Mouse (Mus musculus): ENCODE data around the gene Ube2q1. TPM values are rescaled to one million over a fixed set of nuclear protein-coding genes. Genes with fewer than 3 reads are reported as not detected.
A peak's percentile ranks its signal among the peaks of the same experiment; 100 is the strongest.

The Ube2q1 gene
- 11.0 and 12.5 TPM in 2 replicates for polyA plus RNA-seq (2015; fragmentation: Nextera tagmentation; extraction: Ambion mirVana)

- Histone ChIP-seq H3K9ac (peak within 1 kb of the TSS; percentile 99), H3K27ac (peak within 1 kb of the TSS; percentile 98), H3K4me3 (replicated peaks) (peak within 1 kb of the TSS; percentile 93), H3K4me1 (peaks cover 40% of the 10 kb centered on the region), H3K27me3 (no peaks in the 10 kb centered on the region), H3K9me3 (replicated peaks) (no peaks in the 10 kb centered on the region), H3K36me3 (peaks cover 27% of the 10 kb centered on the region), H3K4me2 (peak within 1 kb of the TSS; percentile 86)
- whole genome bisulfite sequencing, result under 1% methylated on average over 79 of the region's 90 CpGs
- ATAC-seq (replicated peaks; ENCODE audit: low FRiP score), result peak; percentile 93
Observed at GRCm38 (mm10) chr3:89772968-89773709, at the start of gene Ube2q1. Gene Ube2q1 (plus strand): TSS chr3:89773616.

- H3K4me2 ChIP-seq, result no peak overlapping the region
- peaks cover 14% of the 10 kb centered on the region for H3K4me1 ChIP-seq
- H3K9ac ChIP-seq, result no peak overlapping the region
- H3K4me3 ChIP-seq (replicated peaks), result no peak overlapping the region
- WGBS, result 24% methylated on average over 4 of the region's 4 CpGs
- no peak overlapping the region for H3K27ac ChIP-seq
- ATAC-seq (replicated peaks; ENCODE audit: low FRiP score), result no peak
- H3K9me3 ChIP-seq (replicated peaks), result no peaks in the 10 kb centered on the region
- H3K36me3 ChIP-seq, result no peaks in the 10 kb centered on the region
- H3K27me3 ChIP-seq, result no peaks in the 10 kb centered on the region
Observed at GRCm38 (mm10) chr3:89727028-89727427, 46.4 kb upstream of the Ube2q1 start.

- no peak overlapping the region for H3K27ac ChIP-seq
- 70% methylated on average over 2 of the region's 2 CpGs for WGBS
- no peak for ATAC-seq (replicated peaks; ENCODE audit: low FRiP score)
- H3K4me2 ChIP-seq, result no peak overlapping the region
- H3K4me3 ChIP-seq (replicated peaks), result no peak overlapping the region
- no peaks in the 10 kb centered on the region for H3K27me3 ChIP-seq
- no peaks in the 10 kb centered on the region for H3K36me3 ChIP-seq
- no peak overlapping the region for H3K9ac ChIP-seq
- no peaks in the 10 kb centered on the region for H3K9me3 ChIP-seq (replicated peaks)
- peaks cover 14% of the 10 kb centered on the region for H3K4me1 ChIP-seq
Observed at GRCm38 (mm10) chr3:89728848-89729247, 44.6 kb upstream of the Ube2q1 start.

GRCm38 (mm10) chr3:89730350-89731331 is 42.8 kb upstream of the Ube2q1 start:
- Histone ChIP-seq H3K4me1 (peaks cover 14% of the 10 kb centered on the region), H3K9ac (peak overlapping the region; percentile 59), H3K4me2 (peak overlapping the region; percentile 80), H3K27me3 (no peaks in the 10 kb centered on the region), H3K27ac (peak overlapping the region; percentile 83), H3K4me3 (replicated peaks) (peak overlapping the region; percentile 73), H3K9me3 (replicated peaks) (no peaks in the 10 kb centered on the region), H3K36me3 (peaks cover 5% of the 10 kb centered on the region; the same call in 1 of the 2 replicates)
- ATAC-seq (replicated peaks; ENCODE audit: low FRiP score), result peak; percentile 97
- 1% methylated on average over 32 of the region's 32 CpGs for WGBS

- Histone ChIP-seq H3K4me3 (replicated peaks) (no peak overlapping the region), H3K36me3 (peaks cover 12% of the 10 kb centered on the region; the same call in 1 of the 2 replicates), H3K4me2 (no peak overlapping the region), H3K4me1 (peaks cover 14% of the 10 kb centered on the region), H3K9ac (no peak overlapping the region), H3K27me3 (no peaks in the 10 kb centered on the region), H3K9me3 (replicated peaks) (no peaks in the 10 kb centered on the region), H3K27ac (no peak overlapping the region)
- 93% methylated on average over 4 of the region's 4 CpGs for WGBS
- ATAC-seq (replicated peaks; ENCODE audit: low FRiP score), result no peak
Observed at GRCm38 (mm10) chr3:89732091-89732490, 41.3 kb upstream of the Ube2q1 start.

- Histone ChIP-seq H3K27me3 (no peaks in the 10 kb centered on the region), H3K4me1 (no peaks in the 10 kb centered on the region), H3K9ac (no peak overlapping the region), H3K9me3 (replicated peaks) (no peaks in the 10 kb centered on the region), H3K36me3 (peaks cover 67% of the 10 kb centered on the region), H3K27ac (no peak overlapping the region), H3K4me2 (no peak overlapping the region), H3K4me3 (replicated peaks) (no peak overlapping the region)
- no peak for ATAC-seq (replicated peaks; ENCODE audit: low FRiP score)
- 96% methylated on average over 6 of the region's 6 CpGs for WGBS
Observed at GRCm38 (mm10) chr3:89738509-89738908, 34.9 kb upstream of the Ube2q1 start.

- Histone ChIP-seq H3K4me3 (replicated peaks) (no peak overlapping the region), H3K27ac (no peak overlapping the region), H3K4me2 (no peak overlapping the region), H3K4me1 (no peaks in the 10 kb centered on the region), H3K27me3 (no peaks in the 10 kb centered on the region), H3K9ac (no peak overlapping the region), H3K9me3 (replicated peaks) (no peaks in the 10 kb centered on the region), H3K36me3 (peaks cover 44% of the 10 kb centered on the region)
- 0 out of 2 replicates have a peak, but pooled peaks have one; percentile 36 for ATAC-seq (replicated peaks; ENCODE audit: low FRiP score)
- 33% methylated on average over 1 of the region's 1 CpGs for WGBS
Observed at GRCm38 (mm10) chr3:89752307-89752706, 21.1 kb upstream of the Ube2q1 start.

- Histone ChIP-seq H3K9ac (no peak overlapping the region), H3K4me3 (replicated peaks) (no peak overlapping the region), H3K4me2 (no peak overlapping the region), H3K27me3 (no peaks in the 10 kb centered on the region), H3K4me1 (no peaks in the 10 kb centered on the region), H3K36me3 (peaks cover 16% of the 10 kb centered on the region), H3K27ac (no peak overlapping the region), H3K9me3 (replicated peaks) (no peaks in the 10 kb centered on the region)
- no peak for ATAC-seq (replicated peaks; ENCODE audit: low FRiP score)
- WGBS, result 71% methylated on average over 6 of the region's 6 CpGs
Observed at GRCm38 (mm10) chr3:89755283-89755682, 18.1 kb upstream of the Ube2q1 start.

- H3K27me3 ChIP-seq, result no peaks in the 10 kb centered on the region
- H3K9me3 ChIP-seq (replicated peaks), result no peaks in the 10 kb centered on the region
- no peaks in the 10 kb centered on the region for H3K36me3 ChIP-seq
- no peak overlapping the region for H3K4me2 ChIP-seq
- H3K4me3 ChIP-seq (replicated peaks), result no peak overlapping the region
- no peak overlapping the region for H3K9ac ChIP-seq
- 70% methylated on average over 2 of the region's 2 CpGs for WGBS
- H3K4me1 ChIP-seq, result no peaks in the 10 kb centered on the region
- no peak for ATAC-seq (replicated peaks; ENCODE audit: low FRiP score)
- no peak overlapping the region for H3K27ac ChIP-seq
Observed at GRCm38 (mm10) chr3:89757851-89758250, 15.6 kb upstream of the Ube2q1 start.

- 52% methylated on average over 3 of the region's 3 CpGs for WGBS
- H3K4me3 ChIP-seq (replicated peaks), result no peak overlapping the region
Observed at GRCm38 (mm10) chr3:89759786-89760185, 13.6 kb upstream of the Ube2q1 start.

GRCm38 (mm10) chr3:89764119-89764724 is 9.2 kb upstream of the Ube2q1 start, which contains the start of gene Chrnb2:
Gene Chrnb2 (minus strand): TSS chr3:89764632.
- WGBS, result under 1% methylated on average over 36 of the region's 36 CpGs
- Histone ChIP-seq H3K36me3 (no peaks in the 10 kb centered on the region), H3K27me3 (peaks cover 7% of the 10 kb centered on the region; the same call in 1 of the 2 replicates), H3K4me3 (replicated peaks) (peak within 1 kb of the TSS; percentile 29), H3K4me2 (peak within 1 kb of the TSS; percentile 60), H3K27ac (no peak within 1 kb of the TSS), H3K9ac (no peak within 1 kb of the TSS), H3K9me3 (replicated peaks) (no peaks in the 10 kb centered on the region), H3K4me1 (peaks cover 10% of the 10 kb centered on the region)
- ATAC-seq (replicated peaks; ENCODE audit: low FRiP score), result peak; percentile 92

More at GRCm38 (mm10) chr3:89759786-89760185, 13.6 kb upstream of the Ube2q1 start:
- H3K36me3 ChIP-seq, result no peaks in the 10 kb centered on the region
- no peak for ATAC-seq (replicated peaks; ENCODE audit: low FRiP score)
- H3K4me1 ChIP-seq, result peaks cover 10% of the 10 kb centered on the region
- 0 out of 2 replicates have a peak, but pooled peaks cover 4% of the 10 kb centered on the region for H3K27me3 ChIP-seq
- H3K9me3 ChIP-seq (replicated peaks), result no peaks in the 10 kb centered on the region
- H3K27ac ChIP-seq, result no peak overlapping the region
- H3K9ac ChIP-seq, result no peak overlapping the region
- no peak overlapping the region for H3K4me2 ChIP-seq
